Mouse (Mus musculus): ENCODE measurements at regions not wholly inside any gene's neighbourhood (a gene's known extent, or its start where the extent isn't known, plus 50 kb on each side); places are given as distances from the start of the nearest gene placed in this dataset.

DNA sequence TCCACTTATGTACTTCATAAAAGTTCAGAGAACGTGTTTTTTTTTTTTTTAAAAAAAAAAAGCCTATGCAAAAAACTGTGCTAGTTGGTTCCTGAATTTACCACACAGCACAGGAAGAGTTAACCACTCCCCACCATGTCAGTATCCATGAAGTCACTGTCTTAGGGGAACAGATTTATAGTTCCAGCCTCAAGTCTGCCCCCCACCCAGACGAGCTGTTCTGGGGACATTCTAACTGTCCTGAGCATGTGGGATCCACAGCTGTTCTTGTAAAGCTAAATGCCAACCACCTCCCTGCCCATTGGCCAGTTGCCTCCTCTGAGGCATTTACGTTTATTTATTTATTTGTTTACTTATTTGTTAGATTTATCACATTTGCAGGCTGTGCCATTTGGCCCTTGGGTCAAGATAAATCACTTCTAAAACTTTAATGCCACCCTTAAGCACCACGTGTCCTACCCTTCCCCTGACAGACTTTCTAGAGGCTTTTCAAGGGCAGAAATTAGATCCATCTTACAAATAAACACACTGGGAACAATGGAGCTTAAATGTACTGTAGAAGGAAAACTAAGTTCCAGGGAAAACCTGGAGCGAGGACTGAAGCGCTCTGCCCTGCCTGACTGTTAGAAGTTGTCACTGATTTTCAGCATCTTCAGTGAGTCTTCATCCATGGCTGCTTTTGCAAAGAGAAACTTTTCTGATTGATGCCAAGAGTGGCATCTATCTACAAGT is 343.7 kb upstream of the Nfe2l3 start:
- intact Hi-C loops (cut with DNase I), result no loop called here

GRCm38 (mm10) chr6:51093196-51093595 is 339.3 kb upstream of the Nfe2l3 start:
- intact Hi-C loops (cut with DNase I), result no loop called here

DNA sequence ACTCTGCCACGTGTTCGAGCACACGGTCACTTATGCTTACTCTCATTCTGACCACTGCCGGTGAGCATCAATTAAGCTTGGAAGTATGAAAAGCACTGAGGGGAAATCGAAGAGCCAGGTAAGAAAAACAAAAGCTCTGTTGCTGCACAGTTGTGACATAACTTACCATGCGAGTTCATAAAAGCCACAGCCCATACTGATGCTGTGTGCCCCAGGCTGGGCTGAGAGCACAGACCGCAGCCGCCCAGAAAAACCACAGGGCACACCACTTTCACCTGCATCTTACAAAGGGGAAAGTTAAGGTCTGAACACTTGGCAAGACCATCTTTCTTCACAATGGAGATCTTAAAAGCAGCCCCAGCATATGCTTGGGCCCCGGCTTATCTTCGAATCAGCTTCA is 338.2 kb upstream of the Nfe2l3 start:
- intact Hi-C loops (cut with DNase I), result no loop called here

DNA sequence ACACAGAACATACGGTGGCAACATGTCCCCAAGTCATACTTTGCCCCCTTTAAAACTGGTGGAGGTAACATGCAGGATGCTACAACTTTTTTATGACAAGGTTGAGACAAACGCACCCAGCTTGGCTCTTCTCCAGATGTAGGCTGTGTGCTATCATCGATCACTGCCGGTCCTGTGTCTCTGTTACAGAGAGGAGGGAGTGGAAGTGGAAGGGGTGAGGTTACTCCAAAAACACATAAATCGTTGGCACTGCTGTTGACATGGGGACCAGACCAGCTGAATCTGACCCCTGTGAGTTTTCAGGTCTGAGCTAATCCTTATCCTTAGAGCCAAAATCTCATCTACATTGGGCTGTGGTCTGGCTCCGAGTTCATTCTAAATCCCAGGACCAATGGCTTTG is 335.0 kb upstream of the Nfe2l3 start:
- intact Hi-C loops (cut with DNase I), result no loop called here

- intact Hi-C loops (cut with DNase I), result no loop called here
Measured at GRCm38 (mm10) chr6:51100341-51100740, 332.1 kb upstream of the Nfe2l3 start.

- intact Hi-C loops (cut with DNase I), result no loop called here
Measured at GRCm38 (mm10) chr6:51103236-51103635, 329.2 kb upstream of the Nfe2l3 start.

GRCm38 (mm10) chr6:51104336-51104735 is 328.1 kb upstream of the Nfe2l3 start:
- intact Hi-C loops (cut with DNase I), result no loop called here

DNA sequence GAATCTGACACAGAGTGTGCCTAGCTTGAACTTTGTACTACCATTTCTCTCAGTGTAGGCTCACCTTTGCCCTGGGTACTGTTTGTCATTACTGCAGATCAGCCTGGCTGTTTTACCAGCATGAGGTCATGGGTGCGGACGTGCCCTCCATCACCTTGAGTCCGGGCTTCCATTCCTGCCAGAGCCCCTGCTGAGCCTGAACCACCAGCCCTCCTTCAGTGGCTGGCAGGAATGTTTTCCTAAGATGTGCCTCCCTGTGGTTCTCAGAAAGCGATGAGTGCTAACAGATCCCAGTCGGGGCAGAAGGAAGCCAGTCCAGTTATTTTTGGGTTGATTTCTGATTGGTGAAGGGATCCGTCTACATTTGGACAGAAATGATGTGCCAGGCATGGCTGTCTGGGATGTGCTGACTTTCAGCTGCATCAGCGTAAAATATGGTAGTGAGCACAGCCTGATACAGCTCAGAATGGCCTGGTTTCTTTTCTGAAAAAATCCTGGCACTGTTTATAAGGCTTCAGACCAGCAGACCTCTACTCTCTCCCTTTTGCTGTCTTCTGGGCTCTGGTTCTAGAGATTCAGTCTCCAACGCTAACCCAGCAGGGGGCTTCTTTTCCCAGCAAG is 324.0 kb upstream of the Nfe2l3 start:
- intact Hi-C loops (cut with DNase I), result no loop called here

DNA sequence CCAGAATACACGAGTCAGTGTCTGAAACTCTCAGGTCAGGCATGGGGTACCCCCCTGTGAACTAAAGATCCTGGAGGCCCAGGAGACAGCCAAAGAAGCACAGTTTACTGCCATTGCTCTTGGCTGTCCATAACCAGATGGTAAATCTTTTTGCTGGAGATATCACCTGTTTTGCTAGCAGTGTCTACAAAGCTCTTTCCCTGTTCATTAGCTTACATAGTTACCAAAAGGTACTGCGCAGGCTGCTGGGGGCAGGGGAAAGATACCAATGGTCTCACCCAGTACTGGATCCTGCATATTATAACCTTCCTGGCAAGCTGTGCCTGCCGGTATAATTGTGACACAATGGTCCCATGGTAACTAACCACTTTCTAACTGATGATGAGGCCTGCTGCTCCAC is 321.9 kb upstream of the Nfe2l3 start:
- intact Hi-C loops (cut with DNase I), result no loop called here

GRCm38 (mm10) chr6:51114604-51115333 is 317.7 kb upstream of the Nfe2l3 start:
- intact Hi-C loops (cut with DNase I), result no loop called here

DNA sequence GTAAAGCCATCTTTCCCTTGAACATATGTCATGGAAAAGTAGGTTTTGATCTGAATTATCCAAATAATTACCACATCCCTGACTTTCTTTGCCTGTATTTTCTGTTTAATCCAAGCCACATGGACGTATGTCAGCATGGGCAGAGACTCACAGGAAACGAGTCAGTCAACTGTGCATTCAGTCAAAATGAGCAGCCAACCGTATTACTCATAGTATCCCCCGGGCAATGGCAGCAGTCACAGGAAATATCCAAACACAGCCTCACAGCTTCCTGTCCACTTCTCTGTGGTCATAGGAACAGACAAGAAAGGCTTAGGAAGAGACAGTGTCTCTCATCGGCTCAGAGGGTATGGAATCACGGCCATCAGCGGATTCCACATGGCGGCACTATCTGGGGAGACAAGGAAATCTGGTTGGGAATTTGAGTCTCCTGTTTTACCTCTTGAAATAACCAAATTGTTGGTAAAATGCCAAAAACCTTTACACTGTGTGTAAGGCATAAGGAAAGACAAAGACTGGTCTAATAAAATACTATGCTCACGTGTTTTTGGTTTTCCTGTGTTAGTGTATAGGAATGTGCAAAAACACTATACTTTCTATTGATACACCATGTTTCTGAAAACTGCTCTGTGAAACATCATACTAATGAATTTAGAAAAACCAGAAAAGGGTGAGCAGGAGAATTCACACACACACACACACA is 313.5 kb upstream of the Nfe2l3 start:
- intact Hi-C loops (cut with DNase I), result no loop called here

- intact Hi-C loops (cut with DNase I), result no loop called here
Measured at GRCm38 (mm10) chr6:51119691-51120302, 312.7 kb upstream of the Nfe2l3 start.

GRCm38 (mm10) chr6:51122941-51123340 is 309.5 kb upstream of the Nfe2l3 start:
- intact Hi-C loops (cut with DNase I), result no loop called here

DNA sequence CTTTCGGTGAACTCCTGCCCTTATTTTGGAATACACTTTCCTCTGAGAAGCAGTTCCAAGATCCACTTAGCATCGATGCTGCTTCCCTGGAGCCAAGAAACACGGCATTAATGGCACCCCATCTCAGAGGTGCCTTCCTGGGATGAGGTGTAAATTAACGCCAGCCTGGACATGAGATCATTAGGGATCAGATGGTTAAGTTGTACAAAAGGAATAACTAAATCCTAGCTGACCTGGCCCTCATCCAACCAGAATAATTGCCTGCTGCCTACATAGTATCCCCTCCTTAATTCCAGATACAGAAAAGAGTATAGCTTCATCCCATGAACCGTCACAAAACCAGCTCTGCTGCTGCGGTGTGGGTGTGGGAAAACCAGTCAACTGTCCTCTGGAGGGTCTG is 304.6 kb upstream of the Nfe2l3 start:
- intact Hi-C loops (cut with DNase I), result no loop called here

DNA sequence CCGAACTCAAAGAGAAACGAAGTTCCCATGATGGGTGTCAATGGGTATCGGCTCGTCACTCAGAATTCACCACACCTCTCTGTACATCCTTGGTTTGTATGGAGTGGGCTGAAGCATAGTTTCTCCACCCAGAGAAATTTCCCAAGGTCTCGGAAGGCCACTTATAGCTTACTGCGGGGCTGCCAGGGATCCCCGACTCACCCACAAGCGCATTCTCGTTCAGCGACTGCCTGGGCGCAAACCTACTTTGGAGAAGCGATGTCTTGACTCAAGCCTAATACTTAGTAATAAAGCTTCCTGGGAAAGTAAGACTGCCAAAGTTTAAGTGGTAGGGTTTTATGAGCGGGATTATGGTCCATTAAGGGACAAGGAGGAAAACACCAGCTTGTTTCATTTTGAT is 303.4 kb upstream of the Nfe2l3 start:
- intact Hi-C loops (cut with DNase I), result no loop called here

DNA sequence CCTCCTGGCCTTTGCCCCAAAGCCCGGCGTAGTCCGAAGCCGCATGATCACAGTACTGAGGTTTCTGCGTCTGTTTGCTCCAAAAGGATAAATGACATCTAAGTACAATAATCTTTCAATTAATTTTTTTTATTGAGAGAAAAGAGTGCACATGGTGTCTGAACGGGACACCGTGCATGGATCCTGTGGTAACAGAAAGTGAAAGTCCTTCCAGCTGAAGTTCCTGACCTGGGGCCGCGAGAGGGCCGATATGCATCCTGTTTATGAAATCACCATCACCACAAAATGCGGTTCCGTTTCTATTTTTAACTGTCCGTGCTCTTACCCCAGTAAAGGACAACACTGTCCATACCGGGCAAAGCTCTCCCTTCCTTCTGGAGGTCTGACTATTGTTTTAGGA is 302.9 kb upstream of the Nfe2l3 start:
- intact Hi-C loops (cut with DNase I), result no loop called here

DNA sequence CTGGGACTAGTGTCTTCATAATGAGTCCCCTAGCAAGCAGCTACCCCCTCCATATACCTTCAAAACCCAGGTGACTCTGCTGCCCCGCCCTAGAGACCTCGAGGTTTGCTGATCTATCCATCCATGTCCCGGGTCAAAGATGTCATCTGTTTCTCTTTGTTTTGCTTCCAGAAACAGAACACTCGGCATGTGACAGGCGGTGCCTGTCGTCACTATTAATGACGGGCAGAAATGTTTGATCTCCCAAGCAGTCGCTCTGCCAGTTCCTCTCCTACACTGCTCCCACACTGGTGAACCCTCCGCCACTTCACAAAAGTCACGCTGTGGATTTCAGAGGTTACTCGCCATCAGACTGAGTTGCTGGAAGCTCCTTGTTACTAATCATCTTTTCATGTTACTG is 287.7 kb upstream of the Nfe2l3 start:
- intact Hi-C loops (cut with DNase I), result no loop called here

GRCm38 (mm10) chr6:51145863-51146262 is 286.6 kb upstream of the Nfe2l3 start:
- intact Hi-C loops (cut with DNase I), result no loop called here

GRCm38 (mm10) chr6:51148821-51149220 is 283.6 kb upstream of the Nfe2l3 start:
- intact Hi-C loops (cut with DNase I), result no loop called here

DNA sequence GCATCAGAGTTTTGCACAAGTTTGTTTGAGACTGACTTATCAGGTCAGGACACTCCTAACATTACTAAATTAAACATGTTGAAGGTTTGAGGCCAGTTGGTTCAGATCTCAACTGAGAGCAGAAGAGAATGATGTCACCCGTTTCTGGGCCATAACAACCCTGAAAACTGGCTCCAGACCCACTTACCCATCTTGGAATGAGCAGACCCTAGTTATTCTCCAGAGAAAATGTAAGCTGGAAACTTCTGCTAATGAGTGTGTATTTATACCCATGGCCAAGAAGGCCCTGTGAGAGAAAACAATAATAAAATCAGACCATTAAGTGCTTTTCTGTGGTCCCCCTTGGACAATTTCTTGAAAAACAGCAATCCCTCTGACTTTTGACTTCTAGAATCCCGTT is 282.4 kb upstream of the Nfe2l3 start:
- intact Hi-C loops (cut with DNase I), result no loop called here

DNA sequence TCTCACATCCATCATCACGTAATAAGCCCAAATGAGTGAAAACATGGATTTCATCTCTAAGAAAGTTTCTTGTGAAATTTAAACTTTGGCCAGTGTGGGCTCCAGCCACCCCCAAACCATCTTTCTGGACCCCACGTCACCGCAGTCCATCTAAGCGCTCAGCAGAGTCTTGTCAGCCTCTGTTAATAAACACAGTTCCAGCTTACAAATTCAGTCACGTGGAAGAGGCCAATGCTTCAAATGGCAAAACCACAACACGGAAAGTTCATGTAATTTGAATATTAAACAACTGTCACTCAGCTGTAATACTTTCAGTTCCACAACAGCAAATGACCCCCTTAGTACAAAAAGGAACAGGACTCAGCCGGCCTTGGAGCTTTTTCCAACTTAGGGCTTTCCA is 282.0 kb upstream of the Nfe2l3 start:
- intact Hi-C loops (cut with DNase I), result no loop called here

- intact Hi-C loops (cut with DNase I), result no loop called here
Measured at GRCm38 (mm10) chr6:51150916-51151315, 281.6 kb upstream of the Nfe2l3 start.
